Mouse (Mus musculus) limb, embryonic 11.5 days (tissue): ENCODE results near the gene Mepce. TPM values are rescaled to one million over a fixed set of nuclear protein-coding genes. Genes with fewer than 3 reads are reported as not detected.

ENCODE experiments used
- ATAC-seq: fragments of 200-750 bp; cut with Nextera tagmentation; 2 replicates; pipeline ENCODE4 v1.8.0; 2017; ENCODE audit warnings: low read depth; ENCODE audit not compliant: insufficient number of reproducible peaks, low FRiP score, low TSS enrichment
- DNase-seq: peaks from one replicate; pipeline ENCODE4 v3.0.0-alpha.2; 2015; ENCODE audit warnings: low spot score
- H3K27ac ChIP-seq: fragments of 300-500 bp; sonication (generic); replicated peaks from 2 replicates; pipeline ENCODE4 v1.5.1; 2014; ENCODE audit warnings: low read depth, mild to moderate bottlenecking, low read length
- H3K27me3 ChIP-seq: fragments of 300-500 bp; sonication (generic); 2 replicates; pipeline ENCODE4 v1.6.1; 2014; ENCODE audit warnings: mild to moderate bottlenecking, low read length, mixed read lengths; ENCODE audit not compliant: control insufficient read depth, insufficient read depth
- H3K36me3 ChIP-seq: fragments of 300-500 bp; sonication (generic); 2 replicates; pipeline ENCODE4 v1.6.1; 2014; ENCODE audit warnings: mild to moderate bottlenecking, low read length, moderate library complexity, mixed read lengths; ENCODE audit not compliant: control insufficient read depth, insufficient read depth
- H3K4me1 ChIP-seq: fragments of 300-500 bp; sonication (generic); 2 replicates; pipeline ENCODE4 v1.6.1; 2014; ENCODE audit warnings: low read length, mixed read lengths; ENCODE audit not compliant: control insufficient read depth, insufficient read depth
- H3K4me2 ChIP-seq: fragments of 300-500 bp; sonication (generic); 2 replicates; pipeline ENCODE4 v1.6.1; 2014; ENCODE audit warnings: low read depth, mild to moderate bottlenecking, moderate library complexity; ENCODE audit not compliant: severe bottlenecking
- H3K4me3 ChIP-seq: fragments of 300-500 bp; sonication (generic); 2 replicates; pipeline ENCODE4 v1.5.1; 2014; ENCODE audit warnings: low read depth, low read length
- H3K9ac ChIP-seq: fragments of 300-500 bp; sonication (generic); 2 replicates; pipeline ENCODE4 v1.6.1; 2014; ENCODE audit warnings: mild to moderate bottlenecking, low read length
- H3K9me3 ChIP-seq: fragments of 300-500 bp; sonication (generic); 2 replicates; pipeline ENCODE4 v1.6.1; 2016; ENCODE audit warnings: low read length; ENCODE audit not compliant: control insufficient read depth
- WGBS: fragments of 180-500 bp; shearing (Covaris S2); extraction: QIAGEN DNeasy Blood & Tissue Kit; methylation state at CpG from one replicate; pipeline ENCODE4 v1.1.7; 2014; 5-methylcytosine and 5-hydroxymethylcytosine counted together
- polyA plus RNA-seq: library from polyadenylated mRNA; unstranded; fragments of >200 nt; fragmentation: Nextera tagmentation; extraction: Ambion mirVana; gene quantifications from 2 replicates; pipeline ENCODE4 v1.2.1, GENCODE M21; 2014

The Mepce gene
- polyA plus RNA-seq, 1 experiment from 2014 or later = 12.0 TPM

DNA sequence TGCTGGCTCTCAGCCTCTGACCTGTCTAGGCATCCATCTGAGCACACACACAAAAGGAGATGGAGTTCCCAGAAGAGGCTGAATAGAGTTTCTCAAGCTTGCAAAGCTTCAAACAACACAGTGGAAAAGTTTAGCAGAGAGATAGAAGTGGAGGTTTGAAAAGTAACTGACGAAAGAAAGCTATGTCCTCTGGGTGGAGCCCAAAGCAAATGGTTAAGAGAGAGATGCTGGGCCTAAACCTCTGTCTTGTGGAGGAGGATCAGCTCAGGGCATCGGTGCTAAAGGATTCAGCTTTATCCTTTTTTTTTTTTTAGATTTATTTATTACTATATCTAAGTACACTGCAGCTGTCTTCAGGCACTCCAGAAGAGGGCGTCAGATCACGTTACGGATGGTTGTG lies 20.9 kb upstream of the Mepce start:
- Histone ChIP-seq H3K9me3 (no peaks in the 10 kb centered on the region), H3K27me3 (no peaks in the 10 kb centered on the region), H3K9ac (no peak overlapping the region), H3K27ac (no peak overlapping the region), H3K4me1 (no peaks in the 10 kb centered on the region), H3K4me2 (no peak overlapping the region), H3K4me3 (no peak overlapping the region), H3K36me3 (no peaks in the 10 kb centered on the region)
- WGBS = 84% methylated on average over 5 of the region's 5 CpGs
- no peak for ATAC-seq
- no peak for DNase-seq

DNA sequence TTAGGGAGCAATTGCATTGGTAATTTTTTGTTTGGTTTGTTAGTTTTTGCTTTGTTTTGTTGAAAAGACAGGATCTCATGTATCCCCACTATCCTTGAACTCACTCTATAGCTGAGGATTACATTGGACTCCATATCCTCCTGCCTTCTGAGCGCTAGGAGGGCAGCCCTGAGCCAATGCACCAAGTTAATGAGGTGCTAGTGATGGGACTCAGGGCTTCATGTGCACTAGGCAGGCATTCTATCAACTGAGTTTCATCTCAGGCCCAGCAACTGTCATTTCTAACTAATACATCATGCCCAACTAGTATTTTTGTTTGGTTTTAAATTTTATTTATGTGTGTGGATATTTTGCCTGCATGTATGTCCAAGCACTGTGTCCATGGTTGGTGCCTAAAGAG lies 18.7 kb upstream of the Mepce start:
- WGBS = 76% methylated on average over 1 of the region's 1 CpGs
- Histone ChIP-seq H3K4me2 (no peak overlapping the region), H3K9ac (no peak overlapping the region), H3K27ac (no peak overlapping the region), H3K27me3 (no peaks in the 10 kb centered on the region), H3K4me1 (no peaks in the 10 kb centered on the region), H3K36me3 (no peaks in the 10 kb centered on the region), H3K9me3 (no peaks in the 10 kb centered on the region), H3K4me3 (no peak overlapping the region)
- no peak for ATAC-seq
- DNase-seq = no peak

DNA sequence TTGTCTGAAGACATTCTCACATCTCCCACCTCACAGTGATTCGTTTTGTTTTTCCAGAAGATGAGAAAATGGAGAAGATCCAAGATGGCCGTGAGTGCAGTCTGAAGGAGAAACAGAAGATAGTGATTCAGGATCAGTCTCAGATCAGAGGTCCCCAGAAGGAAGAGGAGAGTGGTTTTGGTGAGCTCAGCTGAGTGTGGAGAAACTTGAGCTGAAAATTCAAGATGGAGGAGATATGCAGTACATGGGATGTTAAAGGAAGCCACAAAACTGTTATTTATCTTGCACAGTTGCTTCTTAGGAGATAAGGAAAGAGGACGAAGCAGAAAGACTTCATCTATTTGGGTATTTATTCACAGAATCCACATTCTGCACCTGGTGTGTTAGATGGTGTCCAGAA lies 13.5 kb upstream of the Mepce start:
- H3K9me3 ChIP-seq = no peaks in the 10 kb centered on the region
- H3K9ac ChIP-seq = no peak overlapping the region
- no peaks in the 10 kb centered on the region for H3K36me3 ChIP-seq
- H3K27ac ChIP-seq = no peak overlapping the region
- WGBS = 78% methylated on average over 3 of the region's 3 CpGs
- ATAC-seq (no peak), DNase-seq (no peak)
- no peak overlapping the region for H3K4me3 ChIP-seq
- H3K27me3 ChIP-seq = no peaks in the 10 kb centered on the region
- no peak overlapping the region for H3K4me2 ChIP-seq
- no peaks in the 10 kb centered on the region for H3K4me1 ChIP-seq

DNA sequence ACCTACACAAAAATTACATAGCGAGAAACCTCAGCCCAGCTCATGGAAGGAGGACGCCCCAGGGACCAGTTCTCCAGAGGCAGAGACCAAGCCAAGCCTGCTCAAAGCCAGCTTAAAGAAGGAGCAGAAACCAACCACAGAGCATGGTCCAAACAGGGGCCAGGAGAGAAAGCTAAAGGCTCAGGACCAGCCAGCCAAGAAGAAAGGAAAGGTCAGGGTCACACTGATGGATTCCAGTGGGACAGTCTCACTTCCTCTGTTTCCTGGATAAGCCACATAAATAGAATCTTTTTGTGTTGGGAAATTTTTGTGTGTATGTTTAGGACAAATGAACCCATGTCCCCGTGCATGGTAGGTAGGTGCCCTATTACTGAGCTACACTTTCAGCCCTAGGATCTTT lies 9.2 kb upstream of the Mepce start:
- no peak overlapping the region for H3K4me2 ChIP-seq
- ATAC-seq = no peak
- H3K27me3 ChIP-seq = no peaks in the 10 kb centered on the region
- H3K4me1 ChIP-seq = no peaks in the 10 kb centered on the region
- H3K9ac ChIP-seq = no peak overlapping the region
- H3K36me3 ChIP-seq = no peaks in the 10 kb centered on the region
- H3K27ac ChIP-seq = no peak overlapping the region
- 92% methylated on average over 3 of the region's 3 CpGs for WGBS
- no peak for DNase-seq
- H3K9me3 ChIP-seq = no peaks in the 10 kb centered on the region
- no peak overlapping the region for H3K4me3 ChIP-seq

DNA sequence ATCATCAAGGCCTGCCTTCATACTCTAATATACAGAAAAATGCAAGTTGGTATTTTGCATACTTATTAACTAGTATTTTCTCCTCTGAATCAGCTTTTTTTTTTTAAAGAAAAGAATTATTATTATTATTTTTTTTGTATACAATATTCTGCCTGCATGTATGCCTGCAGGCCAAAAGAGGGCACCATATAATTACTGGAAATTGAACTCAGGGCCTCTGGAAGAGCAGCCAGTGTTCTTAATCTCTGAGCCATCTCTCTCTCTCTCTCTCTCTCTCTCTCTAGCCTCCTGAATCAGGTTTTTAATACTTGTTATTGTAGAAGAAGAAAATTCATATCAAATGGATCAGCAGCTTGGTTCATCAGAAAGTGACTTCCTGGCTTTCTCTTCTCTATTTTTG lies 4.1 kb upstream of the Mepce start:
- no peak overlapping the region for H3K27ac ChIP-seq

DNA sequence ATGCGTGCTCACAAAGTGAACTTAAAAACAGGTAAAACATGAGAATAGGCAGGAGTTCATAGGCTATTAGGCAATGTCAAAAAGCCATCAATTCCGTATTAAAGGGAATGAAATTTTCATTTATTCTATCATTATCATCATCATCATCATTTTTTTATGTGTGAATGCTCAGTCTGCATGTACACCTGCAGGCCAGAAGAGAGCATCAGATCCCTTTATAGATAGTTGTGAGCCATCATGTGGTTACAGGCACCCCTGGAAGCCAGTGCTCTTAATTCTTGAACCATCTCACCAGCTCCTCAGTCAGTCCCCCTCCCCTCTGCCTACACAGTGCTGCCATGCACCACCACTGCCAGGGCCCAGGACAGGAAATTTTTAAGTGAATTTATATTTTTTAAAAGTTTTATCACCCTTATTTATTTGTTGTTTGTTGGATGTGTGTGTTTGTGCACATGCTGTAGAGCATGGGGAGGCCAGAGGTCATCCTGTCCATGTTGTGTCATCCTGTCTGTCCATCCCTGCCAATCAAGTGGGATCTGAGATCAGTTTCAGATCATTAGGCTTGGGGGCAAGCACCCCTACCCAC lies 1.6 kb upstream of the Mepce start:
- 94% methylated on average over 2 of the region's 2 CpGs for WGBS
- peaks cover 3% of the 10 kb centered on the region; the same call in 1 of the 2 replicates for H3K36me3 ChIP-seq
- ATAC-seq = no peak
- H3K4me2 ChIP-seq = no peak overlapping the region
- H3K9ac ChIP-seq = no peak overlapping the region
- H3K9me3 ChIP-seq = no peaks in the 10 kb centered on the region
- H3K27me3 ChIP-seq = no peaks in the 10 kb centered on the region
- H3K4me3 ChIP-seq = no peak overlapping the region
- H3K4me1 ChIP-seq = peaks cover 12% of the 10 kb centered on the region
- no peak for DNase-seq
- no peak overlapping the region for H3K27ac ChIP-seq

More for the DNA sequence above, 4.1 kb upstream of the Mepce start:
- Histone ChIP-seq H3K27me3 (no peaks in the 10 kb centered on the region), H3K4me2 (no peak overlapping the region), H3K4me1 (no peaks in the 10 kb centered on the region), H3K4me3 (no peak overlapping the region), H3K9ac (no peak overlapping the region), H3K9me3 (no peaks in the 10 kb centered on the region), H3K36me3 (no peaks in the 10 kb centered on the region)
- DNase-seq (no peak), ATAC-seq (no peak)

DNA sequence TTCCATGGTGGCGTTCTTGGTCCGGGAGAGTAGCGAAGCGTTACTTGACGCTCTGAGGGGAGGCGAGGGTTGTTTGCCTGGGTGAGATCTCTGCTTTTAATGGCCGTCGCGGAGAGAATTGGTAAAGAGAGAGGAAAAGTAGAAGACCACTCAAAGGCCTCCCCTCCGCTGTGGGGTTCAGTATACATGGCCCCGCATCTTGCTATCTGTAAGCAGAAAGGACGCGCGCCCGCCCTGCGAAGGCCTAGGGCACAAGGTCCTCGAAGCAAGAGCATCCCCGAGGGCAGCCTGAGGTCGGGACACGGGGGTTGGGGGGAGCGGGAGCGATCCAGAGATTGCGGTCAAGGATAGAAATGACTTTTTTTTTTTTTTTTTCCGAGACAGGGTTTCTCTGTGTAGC lies 716 bp upstream of the Mepce start:
- Histone ChIP-seq H3K4me1 (peaks cover 20% of the 10 kb centered on the region), H3K4me3 (peak overlapping the region; percentile 78), H3K27me3 (no peaks in the 10 kb centered on the region), H3K9me3 (no peaks in the 10 kb centered on the region), H3K36me3 (peaks cover 9% of the 10 kb centered on the region; the same call in 1 of the 2 replicates), H3K9ac (peak overlapping the region; percentile 17; the same call in 1 of the 2 replicates), H3K27ac (no peak overlapping the region), H3K4me2 (peak overlapping the region; percentile 90; the same call in 1 of the 2 replicates)
- ATAC-seq (no peak), DNase-seq (no peak)
- 75% methylated on average over 24 of the region's 24 CpGs for WGBS

DNA sequence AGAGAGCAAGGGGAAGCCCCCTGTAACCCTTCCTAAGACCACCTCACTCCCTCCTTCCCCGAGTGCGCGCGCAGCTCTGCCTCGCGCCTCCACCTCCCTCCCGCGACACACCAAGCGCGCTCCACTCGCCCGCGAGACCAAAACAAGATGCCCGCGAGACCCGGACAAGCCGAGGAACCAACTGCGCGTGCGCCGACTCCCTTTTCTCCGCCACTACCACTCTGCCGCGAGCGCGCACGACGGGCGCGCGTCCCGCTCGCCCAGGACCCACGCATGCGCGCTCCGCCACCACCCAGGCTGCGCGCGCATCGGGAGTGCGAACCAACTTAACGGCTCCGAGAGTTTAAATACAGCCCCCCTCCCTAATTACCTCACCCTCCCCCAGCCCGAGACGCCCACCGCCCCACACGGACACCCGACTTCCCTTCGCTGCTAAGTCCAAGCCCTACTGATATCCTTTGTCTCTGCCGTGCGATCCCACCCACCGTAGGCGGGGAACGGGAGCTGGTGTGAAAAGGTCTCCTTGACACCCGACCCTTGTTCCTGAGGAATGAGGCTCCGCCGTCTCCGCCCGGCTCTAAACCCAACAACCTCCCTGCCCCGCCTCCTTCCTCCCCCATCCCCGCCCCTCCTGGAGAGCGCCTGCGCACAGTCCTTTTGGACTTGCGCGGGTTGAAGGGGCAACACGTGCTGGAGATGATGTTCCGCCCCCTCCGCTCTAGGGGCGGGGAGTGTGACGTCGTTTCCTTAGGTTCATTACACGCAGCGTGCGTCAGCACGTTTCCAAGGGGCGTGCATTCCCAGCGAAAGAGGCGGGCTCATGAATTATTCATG lies 1.1 kb downstream of the Mepce start:
- DNase-seq (peak; percentile 99), ATAC-seq (peak; percentile 91)
- Histone ChIP-seq H3K9ac (peak overlapping the region; percentile 90), H3K36me3 (peaks cover 19% of the 10 kb centered on the region), H3K27me3 (no peaks in the 10 kb centered on the region), H3K9me3 (no peaks in the 10 kb centered on the region), H3K4me1 (peaks cover 22% of the 10 kb centered on the region), H3K4me3 (peak overlapping the region; percentile 78), H3K27ac (peak overlapping the region; percentile 95), H3K4me2 (peak overlapping the region; percentile 90)
- under 1% methylated on average over 73 of the region's 79 CpGs for WGBS
